Mouse (Mus musculus): ENCODE results near the gene Pxylp1.
A peak's percentile ranks its signal among the peaks of the same experiment; 100 is the strongest.

Pxylp1 gene

GRCm38 (mm10) chr9:96890266-96890665, 2.2 kb downstream of the Pxylp1 start:
- peak; percentile 83 for DNase-seq

- peak; percentile 90 for DNase-seq
Observed at GRCm38 (mm10) chr9:96889345-96890021, 3.0 kb downstream of the Pxylp1 start.

- DNase-seq: peak; percentile 82
Observed at GRCm38 (mm10) chr9:96888742-96889344, 3.6 kb downstream of the Pxylp1 start.

GRCm38 (mm10) chr9:96887954-96888353, 4.5 kb downstream of the Pxylp1 start:
- peak; percentile 85 for DNase-seq

- no peak for DNase-seq
Observed at GRCm38 (mm10) chr9:96887492-96887891, 5.0 kb downstream of the Pxylp1 start.

- DNase-seq: peak; percentile 71
Observed at GRCm38 (mm10) chr9:96885781-96886180, 6.7 kb downstream of the Pxylp1 start.

- DNase-seq: peak; percentile 72
Observed at GRCm38 (mm10) chr9:96882496-96883265, 9.8 kb downstream of the Pxylp1 start.

GRCm38 (mm10) chr9:96881901-96882300, 10.6 kb downstream of the Pxylp1 start:
- peak; percentile 24 for DNase-seq

GRCm38 (mm10) chr9:96879024-96879423, 13.4 kb downstream of the Pxylp1 start:
- peak; percentile 93 for DNase-seq

GRCm38 (mm10) chr9:96878464-96878863, 14.0 kb downstream of the Pxylp1 start:
- DNase-seq: peak; percentile 72

GRCm38 (mm10) chr9:96875704-96876103, 16.8 kb downstream of the Pxylp1 start:
- peak; percentile 33 for DNase-seq

- peak; percentile 94 for DNase-seq
Observed at GRCm38 (mm10) chr9:96873082-96873481, 19.4 kb downstream of the Pxylp1 start.

GRCm38 (mm10) chr9:96870104-96870503, 22.4 kb downstream of the Pxylp1 start:
- DNase-seq: no peak

- DNase-seq: no peak
Observed at GRCm38 (mm10) chr9:96869542-96869941, 22.9 kb downstream of the Pxylp1 start.

GRCm38 (mm10) chr9:96868546-96868945, 23.9 kb downstream of the Pxylp1 start:
- no peak for DNase-seq

GRCm38 (mm10) chr9:96867165-96867564, 25.3 kb downstream of the Pxylp1 start:
- peak; percentile 82 for DNase-seq

- DNase-seq: no peak
Observed at GRCm38 (mm10) chr9:96866196-96866595, 26.3 kb downstream of the Pxylp1 start.

GRCm38 (mm10) chr9:96865473-96866050, 26.9 kb downstream of the Pxylp1 start:
- DNase-seq: no peak

- DNase-seq: no peak
Observed at GRCm38 (mm10) chr9:96863539-96863938, 28.9 kb downstream of the Pxylp1 start.

- DNase-seq: no peak
Observed at GRCm38 (mm10) chr9:96862836-96863235, 29.6 kb downstream of the Pxylp1 start.

GRCm38 (mm10) chr9:96861092-96861487, 31.4 kb downstream of the Pxylp1 start:
- DNase-seq: no peak

- DNase-seq: no peak
Observed at GRCm38 (mm10) chr9:96860380-96861091, 31.9 kb downstream of the Pxylp1 start.

- DNase-seq: no peak
Observed at GRCm38 (mm10) chr9:96859027-96859426, 33.4 kb downstream of the Pxylp1 start.
